Mouse (Mus musculus) heart, postnatal 0 days (tissue): Measurements from ENCODE around the gene Tbx4.

Experiments
- CTCF ChIP-seq: IDR thresholded peaks from 2 replicates; pipeline ENCODE4 v1.5.1; 2016; ENCODE audit warnings: antibody characterized with exemption, control low read depth, low read depth
- EP300 ChIP-seq: IDR thresholded peaks from 2 replicates; pipeline ENCODE4 v1.6.1; 2016; ENCODE audit warnings: antibody characterized with exemption, low read depth

DNA sequence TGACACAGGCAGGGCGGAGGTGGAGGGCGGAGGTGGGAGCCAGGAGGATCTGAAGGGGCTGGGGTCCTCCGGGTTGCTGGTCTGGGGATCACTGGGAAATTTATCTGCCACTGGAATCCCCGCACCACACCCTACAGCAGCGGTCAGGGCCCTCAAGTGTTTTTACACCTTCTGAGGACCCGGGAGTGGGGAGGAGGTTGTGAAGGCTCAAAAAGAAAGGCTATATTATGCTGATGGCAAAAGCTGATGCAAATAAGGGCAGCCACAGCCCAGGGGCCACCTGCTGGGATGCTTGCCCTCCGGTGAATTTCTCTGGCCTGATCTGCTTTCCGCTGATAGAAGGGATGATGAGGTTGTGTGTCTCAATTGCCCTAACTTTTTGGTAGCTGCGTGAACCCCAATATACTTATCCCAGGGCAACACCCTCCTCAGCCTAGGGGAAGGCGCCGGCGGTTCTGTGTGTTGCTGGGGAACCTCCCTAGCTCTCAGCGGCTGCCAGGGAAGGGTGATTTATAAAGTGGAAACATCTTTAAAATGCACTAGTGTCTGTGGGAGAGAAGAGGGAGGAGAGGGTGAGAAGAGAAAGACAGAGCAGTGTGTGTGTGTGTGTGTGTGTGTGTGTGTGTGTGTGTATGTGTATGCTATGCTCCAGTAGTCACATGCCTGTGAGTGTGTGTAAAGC, 4.9 kb downstream of the Tbx4 start:
- no peak for TF ChIP-seq CTCF
- TF ChIP-seq EP300, result no peak
